In genomic region chr19:21174636-21175035, GRCm38 (mm10) we compare ENCODE assay signal across 9 mouse cellular contexts.
DNase-seq lines count a peak whose midpoint lies in the region; ATAC-seq lines count a peak whose summit lies in the region.
"Had no signal": no experiment of that assay in that cellular context is flagged by ENCODE, and none has a peak within 500 bp of the region (broad histone marks: within the 10 kb centered on the region; RNA-seq: fewer than 3 reads in every experiment).

No protein-coding gene starts in this region.

- WGBS in kidney, embryonic 16.5 days, result 43% methylated on average over 5 of the region's 5 CpGs
- WGBS in limb, embryonic 10.5 days, result 67% methylated on average over 5 of the region's 5 CpGs

- H3K9me3 ChIP-seq in kidney, embryonic 16.5 days (ENCODE audit: low read length), result no peaks in the 10 kb centered on the region
- H3K9me3 ChIP-seq in limb, embryonic 10.5 days (replicated peaks), result no peaks in the 10 kb centered on the region

- ATAC-seq in kidney, embryonic 16.5 days (ENCODE audit: low FRiP score, low TSS enrichment), result peak; percentile 22; the same call in 1 of the 2 replicates
- ATAC-seq: intestine, postnatal 0 days had no signal

- no peaks in the 10 kb centered on the region for H3K36me3 ChIP-seq in kidney, embryonic 16.5 days (ENCODE audit: insufficient read depth, low read length)
- no peaks in the 10 kb centered on the region for H3K36me3 ChIP-seq in limb, embryonic 10.5 days

- no peak overlapping the region for H3K9ac ChIP-seq in kidney, embryonic 16.5 days (replicated peaks; ENCODE audit: low read length)

- no peak for DNase-seq in kidney, adult 18-20 months
- DNase-seq in urinary bladder, postnatal 25 days (ENCODE audit: low spot score), result peak; percentile 12
- DNase-seq in urinary bladder, postnatal 10 days (ENCODE audit: low spot score), result no peak
- no peak for DNase-seq in limb, embryonic 10.5 days (ENCODE audit: low spot score)
- DNase-seq in right cerebral cortex, postnatal 4 days, result no peak
- no peak for DNase-seq in frontal cortex, postnatal 10 days (ENCODE audit: low spot score in 2 of 2)
- DNase-seq: right cerebral cortex, postnatal 25 days had no signal

- H3K27me3 ChIP-seq in kidney, embryonic 16.5 days (ENCODE audit: insufficient read depth, low read length), result no peaks in the 10 kb centered on the region
- H3K27me3 ChIP-seq in limb, embryonic 10.5 days (ENCODE audit: low read depth, poor library complexity, severe bottlenecking), result no peaks in the 10 kb centered on the region

- H3K4me3 ChIP-seq in kidney, embryonic 16.5 days (ENCODE audit: low read length), result no peak overlapping the region
- H3K4me3 ChIP-seq in limb, embryonic 10.5 days, result no peak overlapping the region

- no peak overlapping the region for H3K4me2 ChIP-seq in kidney, embryonic 16.5 days (replicated peaks; ENCODE audit: low read depth, low read length)

- H3K4me1 ChIP-seq in kidney, embryonic 16.5 days (ENCODE audit: insufficient read depth, low read length), result peaks cover 19% of the 10 kb centered on the region
- peaks cover 10% of the 10 kb centered on the region; the same call in 1 of the 2 replicates for H3K4me1 ChIP-seq in limb, embryonic 10.5 days

- H3K27ac ChIP-seq in kidney, embryonic 16.5 days (ENCODE audit: low read length), result peak overlapping the region; percentile 55; the same call in 1 of the 2 replicates
- 0 out of 2 replicates have a peak overlapping the region, but pooled peaks have one; percentile 3 for H3K27ac ChIP-seq in limb, embryonic 10.5 days
